Mouse (Mus musculus) stomach, adult 2 months (tissue): ENCODE measurements around the gene Hrct1. TPM values are rescaled to one million over a fixed set of nuclear protein-coding genes. Genes with fewer than 3 reads are reported as not detected.

Experiments used
- polyA plus RNA-seq: library from polyadenylated mRNA; depleted of rRNA; stranded (reverse); fragments of >200 nt; gene quantifications from 2 replicates; pipeline ENCODE4 v1.2.3, GENCODE M21; 2012; rRNA removed

Gene Hrct1
- polyA plus RNA-seq: 6.2 and 9.7 TPM in 2 replicates

DNA sequence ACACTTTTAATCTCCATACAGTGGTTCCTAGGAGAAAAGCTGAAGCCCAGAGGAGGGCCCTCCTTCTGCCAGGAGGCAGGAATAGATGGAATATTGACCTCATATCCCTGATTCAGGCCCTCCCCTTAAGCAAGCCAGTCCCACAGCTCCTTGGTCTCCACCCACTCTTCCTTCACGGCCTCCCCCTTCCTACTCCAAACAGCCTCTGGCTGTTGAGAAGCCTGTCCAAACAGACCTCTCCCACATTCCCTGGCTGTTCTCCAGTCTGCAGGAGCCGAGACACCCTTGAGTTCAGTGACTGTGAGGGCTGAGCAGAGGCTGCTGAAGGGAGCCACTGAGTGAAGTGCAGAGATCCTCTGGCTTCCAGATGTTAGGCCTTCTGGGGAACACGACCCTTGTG lies at the start of gene Hrct1:
TSS of gene Hrct1 (plus strand) at position 194 of the 400 bp plus-strand sequence.

DNA sequence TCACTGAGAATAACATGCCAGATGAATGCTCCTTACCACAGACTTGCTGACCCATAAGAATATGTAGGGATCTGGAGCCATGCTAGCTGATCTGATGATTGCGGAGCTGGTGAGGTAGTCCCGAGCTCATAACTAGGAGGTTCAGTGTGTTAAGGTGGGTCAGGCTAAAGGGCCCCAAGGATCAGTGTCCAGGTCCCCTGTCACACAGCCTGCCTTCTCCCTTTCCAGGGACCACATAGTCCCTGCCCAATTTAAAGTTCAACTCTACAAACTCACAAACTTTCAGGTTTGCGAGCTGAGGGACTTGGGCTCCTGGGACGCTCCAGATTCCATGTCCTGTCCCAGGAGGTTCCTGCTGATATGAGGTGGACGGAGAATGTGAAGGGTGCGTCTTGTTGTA lies 26.3 kb upstream of the Hrct1 start, which contains the start of gene Olfr70:
TSS of gene Olfr70 (minus strand) at position 101 of the 400 bp plus-strand sequence.

DNA sequence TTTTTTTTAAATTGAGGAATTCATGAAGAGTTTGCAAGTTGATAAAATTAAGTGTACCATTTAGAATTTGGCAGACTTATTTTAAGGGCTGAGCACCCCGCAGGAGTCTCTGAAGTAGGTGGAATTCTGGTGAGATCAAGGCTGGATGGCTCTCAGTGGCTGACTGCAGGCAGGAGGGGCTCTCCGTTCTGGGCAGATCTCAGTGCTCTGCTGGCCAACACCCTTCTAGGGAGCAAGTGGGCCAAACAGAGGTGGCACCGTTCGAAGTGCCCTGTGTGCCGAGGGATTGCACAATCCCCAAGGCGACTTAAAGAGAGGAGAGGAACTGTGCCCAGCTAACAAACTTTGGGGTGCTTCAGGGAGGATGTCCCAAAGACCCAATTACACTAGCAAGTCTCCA lies 17.1 kb upstream of the Hrct1 start, which contains the start of gene Olfr71:
TSS of gene Olfr71 (minus strand) at position 387 of the 400 bp plus-strand sequence.

DNA sequence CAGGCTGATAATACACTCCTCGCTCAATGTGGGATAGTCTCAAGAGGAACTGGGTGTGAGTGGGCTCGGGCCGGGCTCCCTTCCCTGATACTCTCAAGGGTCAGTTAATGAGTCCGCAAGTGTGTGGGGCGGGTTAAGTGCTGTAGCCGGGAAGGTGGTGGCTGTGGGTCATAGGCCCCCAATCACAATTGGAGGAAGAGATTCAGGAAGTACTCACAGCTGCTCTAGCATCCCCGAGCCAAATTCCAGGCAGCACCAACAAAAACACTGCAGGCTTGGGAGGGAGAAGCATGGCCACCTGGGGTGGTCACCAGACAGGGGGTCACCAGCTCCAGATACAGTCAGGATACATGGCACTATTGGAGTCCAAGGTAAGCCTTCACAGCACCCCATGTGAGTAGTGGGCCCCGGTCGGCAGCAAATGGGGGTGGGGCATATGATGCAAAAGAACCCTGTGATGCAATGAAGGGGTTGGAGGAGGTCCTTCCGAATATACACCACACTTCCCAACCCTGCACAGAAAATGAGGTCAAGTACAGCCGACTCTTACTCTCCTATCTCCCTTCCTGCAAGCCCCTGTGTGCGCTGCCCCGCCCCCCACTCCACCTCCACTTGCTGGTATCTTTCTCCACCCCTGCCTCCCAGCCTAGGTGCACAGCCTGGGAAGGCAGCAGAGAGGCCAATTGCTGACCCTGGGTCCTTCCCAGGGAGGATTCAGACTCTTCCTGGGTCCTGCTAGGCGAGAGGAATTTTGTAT lies 3.0 kb downstream of the Hrct1 start, which contains the start of gene Spaar:
TSS of gene Spaar (plus strand) at position 241 of the 757 bp plus-strand sequence.

DNA sequence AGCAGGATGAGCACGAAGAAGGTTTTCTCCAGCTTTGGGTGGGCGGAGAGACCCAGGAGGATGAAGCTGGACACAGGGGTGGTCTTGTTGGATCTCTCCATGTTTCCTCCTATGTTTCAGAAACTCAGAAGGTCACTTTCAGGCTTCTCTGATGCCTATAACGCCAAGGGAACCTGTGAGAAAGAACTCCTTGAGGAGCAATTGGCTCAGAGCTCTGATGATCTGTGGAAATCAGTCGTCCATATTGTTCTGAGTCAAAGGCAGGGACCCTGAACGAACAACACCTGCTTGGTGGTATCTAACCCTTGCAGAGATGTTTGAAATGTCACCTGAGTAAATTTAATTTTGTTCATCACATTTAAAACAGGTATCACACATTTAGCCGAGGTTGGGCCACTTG lies 43.9 kb downstream of the Hrct1 start, which contains the start of gene Olfr159:
TSS of gene Olfr159 (minus strand) at position 101 of the 400 bp plus-strand sequence.

Other genes with a start within 250 kb of the Hrct1 start
- not detected in 2 replicates for gene Sit1, start 243.5 kb upstream of the Hrct1 start, polyA plus RNA-seq
- 230 and 568 TPM in 2 replicates for gene Ccdc107, start 234.3 kb upstream of the Hrct1 start, polyA plus RNA-seq
- gene Arhgef39, start 227.5 kb upstream of the Hrct1 start, polyA plus RNA-seq: 17.0 and 20.2 TPM in 2 replicates
- gene Car9, start 220.2 kb upstream of the Hrct1 start, polyA plus RNA-seq: 129 and 141 TPM in 2 replicates
- 135 and 141 TPM in 2 replicates for gene Tpm2, start 203.4 kb upstream of the Hrct1 start, polyA plus RNA-seq
- 81.6 and 105 TPM in 2 replicates for gene Creb3, start 164.9 kb upstream of the Hrct1 start, polyA plus RNA-seq
- gene Tln1, start 164.5 kb upstream of the Hrct1 start, polyA plus RNA-seq: 39.2 and 40.8 TPM in 2 replicates
- gene Rgp1, start 148.5 kb upstream of the Hrct1 start, polyA plus RNA-seq: 22.1 and 23.2 TPM in 2 replicates
- gene Gba2, start 148.3 kb upstream of the Hrct1 start, polyA plus RNA-seq: 8.4 and 9.4 TPM in 2 replicates
- not detected in 2 replicates for gene Msmp, start 142.7 kb upstream of the Hrct1 start, polyA plus RNA-seq
- gene Npr2, start 95.3 kb upstream of the Hrct1 start, polyA plus RNA-seq: 7.3 and 12.5 TPM in 2 replicates
- gene Spag8, start 73.6 kb upstream of the Hrct1 start, polyA plus RNA-seq: 0.19 and 0.75 TPM in 2 replicates
- gene Hint2, start 70.7 kb upstream of the Hrct1 start, polyA plus RNA-seq: 43.0 and 58.4 TPM in 2 replicates
- gene Tmem8b, start 58.2 kb upstream of the Hrct1 start, polyA plus RNA-seq: 5.1 and 5.4 TPM in 2 replicates
- 0.08 TPM in 1 of 2 replicates, not detected in the other for gene Fam221b, start 58.0 kb upstream of the Hrct1 start, polyA plus RNA-seq
- not detected in 2 replicates for gene Olfr70, start 26.4 kb upstream of the Hrct1 start, polyA plus RNA-seq
- gene Olfr71, start 16.9 kb upstream of the Hrct1 start, polyA plus RNA-seq: not detected in 2 replicates
- 0.37 and 0.73 TPM in 2 replicates for gene Spaar, start 2.8 kb downstream of the Hrct1 start, polyA plus RNA-seq
- not detected in 2 replicates for gene Olfr159, start 43.8 kb downstream of the Hrct1 start, polyA plus RNA-seq
- gene Olfr156, start 96.7 kb downstream of the Hrct1 start, polyA plus RNA-seq: not detected in 2 replicates
- gene Olfr157, start 113.0 kb downstream of the Hrct1 start, polyA plus RNA-seq: not detected in 2 replicates
- gene Olfr155, start 124.4 kb downstream of the Hrct1 start, polyA plus RNA-seq: not detected in 2 replicates
- 2.2 and 4.0 TPM in 2 replicates for gene Reck, start 148.3 kb downstream of the Hrct1 start, polyA plus RNA-seq
- 4.8 and 7.3 TPM in 2 replicates for gene Glipr2, start 230.2 kb downstream of the Hrct1 start, polyA plus RNA-seq